Mouse (Mus musculus): ENCODE data around the gene Klf3.

DNA sequence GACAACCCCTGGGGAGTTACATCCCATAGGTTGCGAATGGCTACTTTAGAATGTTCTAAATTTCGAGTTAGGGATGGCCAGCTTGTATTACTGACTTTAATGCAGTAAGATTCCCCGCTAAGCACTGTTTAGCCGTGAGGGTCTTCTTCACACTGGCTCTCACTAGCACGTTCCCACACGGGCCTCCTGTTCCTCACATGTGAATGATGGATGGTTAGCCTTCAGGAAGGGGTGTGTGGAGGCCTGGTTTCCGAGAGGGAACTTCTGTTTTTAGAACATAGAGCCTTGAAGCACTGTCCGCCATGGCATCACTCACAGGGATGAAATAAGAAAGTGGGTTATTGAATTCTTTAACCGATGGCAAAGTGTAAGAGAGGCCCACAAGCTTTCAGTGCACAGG is 25.1 kb downstream of the Klf3 start:
- no peak for TF ChIP-seq CTCF (IDR thresholded peaks at IDR 0.05)
- no peak for TF ChIP-seq EP300 (IDR thresholded peaks at IDR 0.05; ENCODE audit: insufficient read depth, low read depth, low read length)
